Mouse (Mus musculus): ENCODE measurements around the gene Gm11027.

Gm11027 gene

DNA sequence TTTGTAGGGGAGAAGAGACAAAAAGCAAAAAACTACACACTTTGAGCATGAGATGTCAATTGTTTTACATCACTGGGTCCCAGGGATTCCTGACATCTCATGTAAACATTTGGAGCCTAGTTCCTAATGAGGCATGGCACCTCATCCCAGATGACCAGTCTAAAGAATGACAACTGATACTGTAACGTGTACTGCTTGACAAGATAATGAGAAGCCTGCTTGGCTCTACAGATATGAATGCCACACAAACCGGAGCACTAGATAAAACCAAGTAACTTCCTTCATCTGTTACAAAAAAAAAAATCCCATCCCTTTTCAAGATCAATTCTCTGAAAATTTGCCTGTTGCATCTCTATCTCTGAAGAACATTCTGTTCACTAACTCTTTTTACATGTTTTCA, 1.8 kb downstream of the Gm11027 start:
- in situ Hi-C loops (cut with MboI; ENCODE audit: unreplicated experiment in 2 of 2) = loop anchor here in 1 of 2 experiments (25.0 kb wide), 1 partner anchor 135 kb away; the partner anchor contains the start of gene Ncapg2

DNA sequence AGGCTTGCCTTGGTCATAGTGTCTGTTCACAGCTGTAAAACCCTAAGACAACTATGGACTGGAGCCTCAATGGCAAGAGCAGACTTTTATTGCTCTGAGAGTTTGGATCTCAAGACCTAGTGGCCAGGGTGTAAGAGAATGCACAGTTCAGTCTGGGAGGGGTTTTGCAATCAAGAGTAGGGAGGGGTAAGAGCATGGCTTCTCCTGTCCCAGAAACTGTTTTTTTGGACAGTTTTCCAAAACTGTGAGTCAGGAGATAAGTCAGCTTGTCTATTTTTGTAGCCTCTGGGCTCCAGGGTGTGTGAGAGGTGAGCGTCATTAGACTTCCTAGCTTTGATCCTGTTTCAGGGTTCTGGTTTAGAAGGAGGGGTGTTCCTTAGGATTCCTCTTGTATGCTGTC, 3.4 kb downstream of the Gm11027 start:
- in situ Hi-C loops (cut with MboI; ENCODE audit: unreplicated experiment in 2 of 2) = loop anchor here in 1 of 2 experiments (25.0 kb wide), 1 partner anchor 134 kb away; the partner anchor contains the start of gene Ncapg2

DNA sequence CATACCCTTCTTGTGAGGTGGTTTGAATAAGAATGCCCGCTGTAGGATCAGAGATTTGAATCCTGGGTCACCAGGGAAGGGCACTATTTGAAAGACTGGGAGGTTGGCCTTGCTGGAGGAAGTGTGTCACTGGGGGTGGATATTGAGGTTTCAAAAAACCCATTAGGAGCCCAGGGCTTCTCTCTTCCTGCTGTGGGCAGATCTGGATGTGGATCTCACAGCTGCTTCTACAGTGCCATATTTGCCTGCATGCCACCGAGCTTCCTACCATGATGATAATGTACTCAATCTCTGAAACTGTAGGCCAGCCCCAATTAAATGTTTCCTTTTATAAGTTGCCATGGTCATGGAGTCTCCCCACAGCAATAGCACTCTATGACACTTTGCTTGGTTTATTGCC, 4.0 kb downstream of the Gm11027 start:
- in situ Hi-C loops (cut with MboI; ENCODE audit: unreplicated experiment in 2 of 2) = loop anchor here in 1 of 2 experiments (25.0 kb wide), 1 partner anchor 133 kb away; the partner anchor contains the start of gene Ncapg2

DNA sequence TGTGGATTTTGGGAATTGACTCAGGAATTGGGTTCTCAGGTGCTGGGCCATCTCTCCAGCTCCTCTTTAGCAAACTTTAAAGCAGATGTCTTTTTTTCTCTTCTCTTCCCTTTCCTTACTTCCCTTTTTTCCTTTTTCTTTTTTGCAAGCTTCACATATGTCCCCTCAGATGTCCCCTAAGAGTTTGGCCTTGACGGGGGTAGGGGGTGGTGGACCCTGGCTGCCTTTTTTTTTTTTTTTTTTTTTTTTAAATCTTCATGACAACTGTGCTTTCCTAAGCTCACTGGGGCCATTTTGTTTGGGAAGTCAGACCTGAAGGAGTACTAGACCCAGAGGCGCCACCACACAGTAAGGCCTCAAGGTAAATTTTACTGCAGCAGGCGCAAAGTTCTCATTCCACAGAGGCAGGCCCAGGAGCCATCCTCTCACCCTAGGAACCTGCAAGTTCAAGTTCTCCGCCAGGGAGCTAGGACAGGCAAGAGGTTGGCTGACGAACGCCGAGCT, 5.0 kb downstream of the Gm11027 start:
- in situ Hi-C loops (cut with MboI; ENCODE audit: unreplicated experiment in 2 of 2) = loop anchor here (5.0 to 25.0 kb wide), 2 partner anchors 127 to 132 kb away; partner anchors contain the start of gene Ncapg2 (in 2 of the 2)

DNA sequence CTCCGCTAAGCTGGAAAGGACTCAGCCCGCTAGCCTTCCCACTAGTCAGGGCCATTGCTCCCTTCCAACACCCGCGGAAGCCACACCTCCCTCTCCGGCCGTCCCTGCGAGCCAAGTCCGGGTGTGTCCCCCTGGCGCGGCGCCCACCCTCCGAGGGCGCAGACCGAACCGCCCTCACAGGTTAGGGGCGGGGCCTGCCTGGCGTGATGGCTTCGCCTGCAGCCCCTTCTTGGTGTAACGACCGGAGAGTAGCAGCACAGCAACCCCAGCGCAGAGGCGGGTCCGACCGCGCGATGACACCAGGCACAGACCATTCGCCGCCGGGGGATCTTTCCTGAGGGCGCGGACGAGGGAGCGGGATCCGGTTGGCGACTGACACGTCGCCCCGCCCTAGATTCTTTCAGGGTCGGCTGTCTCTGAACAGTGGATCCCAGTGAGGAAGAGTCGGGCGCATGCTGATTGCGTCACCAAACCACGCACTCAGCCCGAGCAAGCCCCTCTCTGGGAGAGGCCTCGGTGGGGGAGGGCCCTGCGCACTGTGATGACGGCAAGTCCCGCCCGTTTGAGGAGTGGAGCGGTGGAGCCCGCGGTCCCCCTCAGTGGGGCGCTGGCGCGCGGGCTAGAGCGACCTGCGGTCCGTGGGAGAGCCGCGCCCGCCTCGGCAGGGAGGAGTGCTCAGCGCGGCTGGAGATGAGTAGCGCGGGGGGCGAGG, 5.6 kb downstream of the Gm11027 start, which contains the start of gene Esyt2:
Esyt2 (plus strand) TSS at position 544 of the 712 bp plus-strand sequence.
- in situ Hi-C loops (cut with MboI; ENCODE audit: unreplicated experiment in 2 of 2) = loop anchor here (5.0 to 25.0 kb wide), 2 partner anchors 126 to 131 kb away; partner anchors contain the start of gene Ncapg2 (in 2 of the 2)

DNA sequence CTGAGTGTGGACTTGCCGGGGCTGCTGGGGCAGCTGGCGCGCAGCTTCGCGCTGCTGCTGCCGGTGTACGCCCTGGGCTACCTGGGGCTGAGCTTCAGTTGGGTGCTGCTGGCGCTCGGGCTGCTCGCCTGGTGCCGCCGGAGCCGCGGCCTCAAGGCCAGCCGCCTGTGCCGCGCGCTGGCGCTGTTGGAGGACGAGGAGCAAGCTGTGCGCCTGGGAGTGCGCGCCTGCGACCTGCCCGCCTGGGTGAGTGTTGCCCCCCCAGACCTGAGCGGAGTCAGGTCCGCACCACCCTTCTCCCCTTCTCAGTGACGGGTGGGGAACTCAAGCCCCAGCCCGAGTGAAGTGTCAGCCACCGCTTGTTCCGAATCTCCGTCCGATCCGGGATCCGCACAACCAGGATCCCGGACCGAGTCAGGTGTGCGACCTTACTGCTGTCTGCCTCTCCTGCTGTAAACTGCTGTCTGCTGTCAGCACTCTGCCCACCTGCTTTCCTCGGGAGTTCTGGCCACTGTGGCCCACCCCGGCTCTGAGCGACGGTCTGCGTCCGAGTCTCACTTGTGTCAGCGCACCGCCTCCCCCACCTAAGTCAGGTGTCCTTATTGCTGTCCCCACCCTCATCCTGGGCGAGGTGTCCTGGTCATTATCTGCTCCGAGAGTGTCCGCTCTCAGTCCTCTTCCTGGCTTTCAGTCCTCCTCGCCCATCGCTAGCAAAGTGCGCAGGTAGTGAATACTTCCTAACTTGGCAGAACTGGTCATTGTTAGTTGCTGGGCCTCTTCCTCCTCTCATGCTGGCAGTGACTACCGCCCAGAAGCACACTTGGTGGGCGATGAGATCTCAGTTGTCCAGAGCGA, 6.5 kb downstream of the Gm11027 start:
- in situ Hi-C loops (cut with MboI; ENCODE audit: unreplicated experiment in 2 of 2) = loop anchor here (5.0 to 25.0 kb wide), 2 partner anchors 126 to 131 kb away; partner anchors contain the start of gene Ncapg2 (in 2 of the 2)

DNA sequence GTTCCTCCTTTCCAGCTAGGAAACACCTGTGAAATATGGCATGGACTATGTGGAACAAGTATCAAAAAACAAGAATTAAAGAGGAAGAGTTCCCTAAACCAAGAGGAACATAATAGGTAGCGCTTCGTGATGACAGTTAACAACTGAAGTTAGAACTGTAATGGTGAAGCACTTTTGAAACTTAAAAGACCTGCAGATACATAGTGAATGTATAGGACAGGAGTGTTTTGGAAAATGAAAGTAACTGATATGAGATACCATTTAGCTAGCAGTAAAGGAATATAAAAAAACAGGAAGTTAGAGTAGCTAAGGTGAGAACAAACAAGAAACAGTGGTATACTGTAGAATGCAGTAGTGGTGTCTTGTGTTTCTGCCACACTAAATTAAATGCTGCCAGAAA, 7.7 kb downstream of the Gm11027 start:
- in situ Hi-C loops (cut with MboI; ENCODE audit: unreplicated experiment in 2 of 2) = loop anchor here (5.0 to 25.0 kb wide), 2 partner anchors 124 to 129 kb away; partner anchors contain the start of gene Ncapg2 (in 2 of the 2)

DNA sequence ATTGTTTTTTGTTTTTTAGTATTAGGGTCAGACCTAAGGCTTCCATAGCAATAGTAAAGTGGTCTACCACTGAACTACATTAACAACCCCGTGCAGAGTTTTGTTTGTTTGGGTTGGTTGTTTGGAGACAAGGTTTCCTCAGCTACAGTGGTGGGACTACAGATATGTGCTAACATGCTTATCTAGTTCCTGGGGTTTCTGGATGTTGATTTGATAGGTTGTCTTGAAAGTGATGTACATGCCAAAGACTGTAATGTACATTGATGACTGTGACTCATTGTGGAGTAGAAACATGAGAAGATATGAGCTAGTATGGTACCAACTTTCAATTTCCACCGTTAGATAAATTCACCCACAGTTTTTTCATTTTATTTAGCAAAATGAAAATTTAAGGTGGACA, 8.3 kb downstream of the Gm11027 start:
- in situ Hi-C loops (cut with MboI; ENCODE audit: unreplicated experiment in 2 of 2) = loop anchor here (5.0 to 25.0 kb wide), 2 partner anchors 124 to 129 kb away; partner anchors contain the start of gene Ncapg2 (in 2 of the 2)

DNA sequence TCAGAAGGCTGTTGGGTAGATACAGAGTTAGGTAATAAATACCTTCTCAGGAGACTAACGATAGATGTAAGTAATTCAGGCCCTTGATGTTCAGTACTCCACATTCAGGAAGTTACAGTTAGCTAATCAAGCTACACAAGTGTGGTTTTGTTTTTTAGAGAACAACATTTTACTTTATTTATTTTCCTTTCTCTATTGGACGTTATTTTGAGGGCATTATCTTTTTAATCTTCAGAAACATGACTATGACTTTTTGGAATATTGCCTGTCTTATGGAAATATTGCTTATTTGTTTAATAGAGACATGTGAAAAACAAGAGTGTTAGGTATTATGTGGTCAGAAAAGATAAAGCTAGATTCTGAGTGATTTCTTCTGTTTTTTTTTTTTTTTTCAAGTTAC, 18.0 kb downstream of the Gm11027 start:
- in situ Hi-C loops (cut with MboI; ENCODE audit: unreplicated experiment in 2 of 2) = loop anchor here in 1 of 2 experiments (25.0 kb wide), 1 partner anchor 119 kb away; the partner anchor contains the start of gene Ncapg2

DNA sequence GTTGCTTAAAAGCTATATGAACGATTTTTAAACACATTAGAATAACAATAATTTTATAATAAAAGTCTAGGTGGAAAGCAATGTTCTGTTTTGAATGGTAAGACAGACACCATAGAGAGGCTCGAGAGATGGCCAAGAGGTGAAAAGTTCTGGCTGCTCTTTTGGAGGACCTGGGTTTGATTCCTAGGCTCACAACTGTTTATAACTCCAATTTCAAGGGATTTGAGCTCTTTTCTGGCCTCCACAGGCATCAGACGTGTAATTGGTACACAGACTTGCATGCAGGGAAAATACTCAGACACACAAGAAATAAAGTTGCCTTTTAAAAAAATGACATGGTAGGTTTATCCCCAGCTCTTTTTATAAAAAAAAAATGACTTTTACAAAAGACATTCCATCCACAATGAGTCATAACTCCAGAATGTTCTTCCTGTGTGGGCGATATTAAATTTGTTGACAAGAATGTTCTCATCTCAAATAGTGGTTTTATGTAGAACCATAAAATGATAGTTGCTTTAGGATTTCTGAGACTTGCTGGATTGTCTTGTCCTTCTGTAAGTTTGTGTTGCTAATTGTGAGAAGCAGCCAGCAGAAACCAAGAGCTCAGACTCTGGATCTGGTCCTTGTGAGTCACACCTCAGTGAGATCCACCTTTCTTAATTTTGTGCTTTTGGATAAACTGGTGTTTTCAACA, 18.6 kb downstream of the Gm11027 start:
- in situ Hi-C loops (cut with MboI; ENCODE audit: unreplicated experiment in 2 of 2) = loop anchor here in 1 of 2 experiments (25.0 kb wide), 1 partner anchor 119 kb away; the partner anchor contains the start of gene Ncapg2

DNA sequence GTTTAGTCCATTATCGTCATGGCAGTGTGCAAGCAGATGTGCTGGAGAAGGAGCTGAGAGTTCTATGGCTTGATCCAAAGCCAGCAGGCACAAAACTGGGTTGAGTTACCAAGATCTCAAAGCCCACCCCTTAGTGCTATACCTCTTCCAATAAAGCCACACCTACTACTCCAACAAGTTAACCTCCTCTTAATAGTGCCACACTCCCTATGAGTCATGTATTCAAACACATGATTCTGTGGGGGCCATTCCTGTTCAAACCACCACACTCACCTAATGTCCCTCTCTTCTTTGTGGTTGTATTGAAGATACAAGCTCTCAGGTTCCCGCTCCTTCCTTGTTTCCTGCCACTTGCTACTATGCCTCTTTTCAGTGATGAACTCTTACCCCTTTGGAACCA, 24.7 kb downstream of the Gm11027 start:
- in situ Hi-C loops (cut with MboI; ENCODE audit: unreplicated experiment in 2 of 2) = loop anchor here in 1 of 2 experiments (25.0 kb wide), 1 partner anchor 112 kb away; the partner anchor contains the start of gene Ncapg2

DNA sequence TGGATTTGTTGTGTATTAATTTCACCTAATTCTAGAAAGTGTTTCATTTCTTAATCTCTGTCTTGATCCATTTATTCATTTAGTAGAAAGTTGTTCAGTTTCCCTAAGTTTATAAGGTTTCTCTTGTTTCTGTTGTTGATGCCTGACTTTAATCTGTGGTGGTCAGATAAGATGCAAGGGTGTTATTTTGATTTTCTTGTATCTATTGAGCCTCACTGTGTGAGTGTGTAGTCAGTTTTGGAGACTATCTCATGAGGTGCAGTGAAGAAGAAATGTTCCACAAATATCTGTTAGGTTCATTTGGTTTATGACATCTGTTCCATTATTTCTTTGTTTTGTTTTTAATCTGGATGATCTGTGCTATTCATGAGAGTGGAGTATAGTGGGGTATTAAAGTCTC, 27.0 kb downstream of the Gm11027 start:
- in situ Hi-C loops (cut with MboI; ENCODE audit: unreplicated experiment in 2 of 2) = no loop called here

DNA sequence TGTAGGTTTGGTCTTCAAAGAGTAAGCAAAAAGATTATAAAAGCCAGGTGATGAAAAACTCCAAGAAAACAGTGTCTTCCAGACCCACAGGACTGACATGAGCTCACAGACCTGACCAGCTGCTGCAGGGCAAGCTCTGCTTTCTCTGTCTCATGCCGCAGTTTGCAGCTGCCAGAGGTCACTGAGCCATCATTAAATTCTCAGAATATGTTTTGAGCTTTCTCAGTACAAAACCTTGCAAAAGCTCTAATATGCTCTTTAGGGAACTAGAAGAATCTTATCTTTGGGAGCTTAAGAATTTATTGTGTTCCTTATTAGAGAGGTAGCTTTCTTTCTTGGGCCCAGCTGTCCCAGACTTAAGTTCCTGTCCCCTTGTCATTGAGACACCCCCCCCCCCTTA, 30.9 kb downstream of the Gm11027 start:
- in situ Hi-C loops (cut with MboI; ENCODE audit: unreplicated experiment in 2 of 2) = no loop called here

DNA sequence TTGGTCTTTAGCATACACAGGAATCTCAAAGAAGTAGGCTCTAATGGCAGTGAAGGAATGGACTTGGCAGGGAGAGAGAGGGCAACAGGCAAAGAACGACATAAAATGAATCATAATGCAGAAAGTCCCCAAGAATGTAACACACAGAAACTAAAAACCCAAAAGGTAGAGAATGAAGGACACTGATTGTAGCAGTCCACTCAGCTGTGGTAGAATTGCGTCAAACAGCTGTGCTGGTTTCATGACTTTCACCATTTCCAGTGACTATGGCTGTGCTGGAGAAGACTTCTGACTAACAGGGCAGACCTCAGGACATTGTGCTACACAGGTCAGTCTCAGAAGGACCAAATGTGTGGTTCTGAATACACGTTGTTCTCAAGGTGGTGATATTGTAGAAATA, 32.7 kb downstream of the Gm11027 start:
- in situ Hi-C loops (cut with MboI; ENCODE audit: unreplicated experiment in 2 of 2) = no loop called here

DNA sequence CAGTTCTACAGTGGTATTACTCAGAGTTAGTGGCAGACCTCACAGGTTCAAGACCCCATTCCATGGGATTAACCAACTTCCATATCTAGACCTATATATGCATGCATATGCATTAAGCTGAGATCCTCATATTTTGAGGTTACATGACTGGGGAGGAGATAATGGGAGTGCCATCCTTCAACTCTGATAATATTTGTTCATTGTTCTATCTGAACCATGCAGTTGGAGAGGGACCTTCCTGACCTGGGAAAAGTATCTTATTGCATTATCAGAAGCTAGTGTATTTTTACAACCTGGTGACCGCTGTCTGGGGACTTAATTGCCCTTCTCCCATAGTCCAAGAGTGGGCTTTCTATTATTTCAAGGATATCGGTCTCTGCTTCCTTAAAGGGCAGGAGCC, 33.4 kb downstream of the Gm11027 start:
- in situ Hi-C loops (cut with MboI; ENCODE audit: unreplicated experiment in 2 of 2) = no loop called here

DNA sequence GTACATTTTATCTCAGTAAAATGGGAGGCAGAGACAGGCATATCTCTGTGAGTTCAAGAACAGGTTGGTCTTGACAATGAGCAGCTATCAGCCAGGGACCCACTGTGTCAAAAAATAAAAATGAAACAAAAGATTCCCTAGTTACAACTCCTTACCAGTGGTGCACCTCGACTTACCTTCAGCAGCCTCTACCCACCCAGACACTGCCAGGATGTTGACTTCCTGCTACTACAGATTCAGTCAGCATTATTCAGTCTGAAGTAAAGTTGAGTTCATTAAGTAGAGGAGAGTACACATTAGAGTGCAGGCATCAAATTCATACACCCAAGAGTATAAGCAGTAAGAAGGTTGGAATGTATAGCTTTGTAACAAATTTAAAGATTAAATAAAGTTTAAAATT, 38.6 kb downstream of the Gm11027 start:
- in situ Hi-C loops (cut with MboI; ENCODE audit: unreplicated experiment in 2 of 2) = no loop called here

DNA sequence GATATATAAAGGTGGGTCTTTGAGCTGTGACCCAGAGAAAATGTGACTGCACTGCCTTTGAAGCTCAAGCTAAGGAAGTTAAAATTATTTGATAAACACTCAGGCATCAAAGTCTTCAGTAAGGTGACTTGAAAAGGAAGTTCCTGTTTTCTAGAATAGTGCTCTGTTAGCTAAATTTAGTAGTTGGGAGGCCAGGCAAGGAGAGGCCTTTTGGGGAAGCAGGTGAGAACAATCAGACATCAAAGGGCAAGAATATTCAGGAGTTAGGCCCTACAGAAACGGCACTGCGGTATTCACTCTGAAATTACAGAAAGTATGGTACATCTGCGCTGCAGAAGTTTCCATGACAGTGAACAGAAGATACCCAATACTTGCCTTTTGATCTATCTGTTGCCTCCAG, 40.3 kb downstream of the Gm11027 start:
- in situ Hi-C loops (cut with MboI; ENCODE audit: unreplicated experiment in 2 of 2) = no loop called here

DNA sequence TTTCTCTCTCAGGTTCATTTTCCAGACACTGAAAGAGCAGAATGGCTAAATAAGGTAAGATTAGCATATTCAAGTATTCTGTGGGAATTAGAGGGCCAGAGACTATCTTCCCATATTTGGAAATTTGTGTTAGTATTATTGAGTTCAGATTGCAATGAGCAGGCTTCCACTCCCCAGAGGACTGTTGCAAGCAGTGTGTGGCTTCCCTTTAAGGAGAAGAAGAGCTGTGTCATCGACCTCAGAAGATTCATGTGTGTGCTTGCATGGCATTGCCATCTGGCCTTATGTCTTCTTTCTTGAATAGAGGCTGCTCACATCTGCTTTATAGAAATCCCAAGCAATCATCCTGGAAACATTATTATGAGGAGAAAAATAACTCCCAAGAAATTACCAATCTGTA, 42.6 kb downstream of the Gm11027 start:
- in situ Hi-C loops (cut with MboI; ENCODE audit: unreplicated experiment in 2 of 2) = no loop called here

Data from v-Abl transformed pro-B cells (cell line).